ENCODE assay signal across 9 mouse cellular contexts in genomic region chr9:66213386-66214032, GRCm38 (mm10). TPM values are rescaled to one million over a fixed set of nuclear protein-coding genes. Genes with fewer than 3 reads are reported as not detected.
DNase-seq lines count a peak whose midpoint lies in the region; ATAC-seq and TF ChIP-seq lines count a peak whose summit lies in the region.
"Had no signal": no experiment of that assay in that cellular context is flagged by ENCODE, and none has a peak within 500 bp of the region (broad histone marks: within the 10 kb centered on the region; RNA-seq: fewer than 3 reads in every experiment).

No protein-coding gene starts in this region.

- 15% methylated on average over 5 of the region's 5 CpGs for WGBS in heart, embryonic 16.5 days
- 48% methylated on average over 5 of the region's 5 CpGs for WGBS in limb, embryonic 11.5 days
- WGBS in hindbrain, embryonic 14.5 days, result 41% methylated on average over 5 of the region's 5 CpGs

- H3K9me3 ChIP-seq in heart, embryonic 16.5 days (replicated peaks; ENCODE audit: control insufficient read depth, low read length), result no peaks in the 10 kb centered on the region
- H3K9me3 ChIP-seq in limb, embryonic 11.5 days (ENCODE audit: control insufficient read depth, low read length), result no peaks in the 10 kb centered on the region
- H3K9me3 ChIP-seq in hindbrain, embryonic 14.5 days (ENCODE audit: control insufficient read depth, low read length), result no peaks in the 10 kb centered on the region
- H3K9me3 ChIP-seq: neural tube, embryonic 12.5 days had no signal

- DNase-seq in NIH3T3 (ENCODE audit: low read depth), result peak; percentile 5
- DNase-seq in c-Kit-positive CD71-positive TER-119-positive erythroid progenitor cells, embryonic 14.5 days (ENCODE audit: low spot score), result peak; percentile 77
- peak; percentile 40 for DNase-seq in limb, embryonic 11.5 days (ENCODE audit: low spot score)
- DNase-seq in hindbrain, embryonic 14.5 days (ENCODE audit: low spot score), result no peak
- no peak for DNase-seq in layer of hippocampus, postnatal 14 days (ENCODE audit: low spot score in 2 of 2)

- ATAC-seq in heart, embryonic 16.5 days (replicated peaks; ENCODE audit: extremely low read depth, insufficient read depth, low FRiP score), result peak; percentile 70
- no peak for ATAC-seq in limb, embryonic 11.5 days (ENCODE audit: insufficient number of reproducible peaks, low FRiP score, low TSS enrichment, low read depth)
- no peak for ATAC-seq in CD4-positive, CD25-positive, alpha-beta regulatory T cell, adult 4 months
- ATAC-seq in hindbrain, embryonic 14.5 days (ENCODE audit: low FRiP score), result no peak

- H3K4me2 ChIP-seq in heart, embryonic 16.5 days (ENCODE audit: low read depth, low read length), result no peak overlapping the region
- no peak overlapping the region for H3K4me2 ChIP-seq in limb, embryonic 11.5 days (ENCODE audit: low read depth, severe bottlenecking)
- H3K4me2 ChIP-seq in myocyte (ENCODE audit: low read depth), result peak overlapping the region; percentile 25
- H3K4me2 ChIP-seq in hindbrain, embryonic 14.5 days (replicated peaks), result no peak overlapping the region
- H3K4me2 ChIP-seq: neural tube, embryonic 12.5 days had no signal

- H3K9ac ChIP-seq in heart, embryonic 16.5 days (ENCODE audit: low read length), result no peak overlapping the region
- no peak overlapping the region for H3K9ac ChIP-seq in limb, embryonic 11.5 days (ENCODE audit: low read length)
- no peak overlapping the region for H3K9ac ChIP-seq in hindbrain, embryonic 14.5 days
- H3K9ac ChIP-seq: neural tube, embryonic 12.5 days had no signal

- peaks cover 42% of the 10 kb centered on the region for H3K4me1 ChIP-seq in heart, embryonic 16.5 days (ENCODE audit: control insufficient read depth, insufficient read depth, low read length)
- H3K4me1 ChIP-seq in limb, embryonic 11.5 days (ENCODE audit: control insufficient read depth, insufficient read depth, low read length), result 0 out of 2 replicates have a peak, but pooled peaks cover 5% of the 10 kb centered on the region
- 0 out of 2 replicates have a peak, but pooled peaks cover 6% of the 10 kb centered on the region for H3K4me1 ChIP-seq in hindbrain, embryonic 14.5 days (replicated peaks; ENCODE audit: control insufficient read depth, insufficient read depth, low read length)

- H3K36me3 ChIP-seq in heart, embryonic 16.5 days (ENCODE audit: control insufficient read depth, insufficient read depth), result no peaks in the 10 kb centered on the region
- no peaks in the 10 kb centered on the region for H3K36me3 ChIP-seq in limb, embryonic 11.5 days (ENCODE audit: control insufficient read depth, insufficient read depth, low read length)
- H3K36me3 ChIP-seq in myocyte (ENCODE audit: control insufficient read depth, insufficient read depth), result no peaks in the 10 kb centered on the region
- no peaks in the 10 kb centered on the region for H3K36me3 ChIP-seq in hindbrain, embryonic 14.5 days (replicated peaks; ENCODE audit: control insufficient read depth, insufficient read depth)
- H3K36me3 ChIP-seq: neural tube, embryonic 12.5 days had no signal

- H3ac ChIP-seq in myocyte (ENCODE audit: control insufficient read depth, insufficient read length), result no peak overlapping the region

- peak overlapping the region; percentile 62 for H3K27ac ChIP-seq in heart, embryonic 16.5 days (ENCODE audit: low read length)
- H3K27ac ChIP-seq in limb, embryonic 11.5 days (replicated peaks; ENCODE audit: low read depth, low read length), result no peak overlapping the region
- H3K27ac ChIP-seq in hindbrain, embryonic 14.5 days, result no peak overlapping the region
- H3K27ac ChIP-seq: neural tube, embryonic 12.5 days had no signal

- TF ChIP-seq POLR2A in myocyte (IDR thresholded peaks at IDR 0.05; ENCODE audit: insufficient read length, low read depth), result no peak

- H3K27me3 ChIP-seq in heart, embryonic 16.5 days (ENCODE audit: control insufficient read depth, insufficient read depth, low read length), result no peaks in the 10 kb centered on the region
- no peaks in the 10 kb centered on the region for H3K27me3 ChIP-seq in limb, embryonic 11.5 days (ENCODE audit: control insufficient read depth, insufficient read depth, low read length)
- H3K27me3 ChIP-seq in myocyte (ENCODE audit: control insufficient read depth, insufficient read depth, insufficient read length), result no peaks in the 10 kb centered on the region
- no peaks in the 10 kb centered on the region for H3K27me3 ChIP-seq in hindbrain, embryonic 14.5 days (ENCODE audit: control insufficient read depth, insufficient read depth, low read length)
- H3K27me3 ChIP-seq: neural tube, embryonic 12.5 days had no signal

- H3K79me2 ChIP-seq in myocyte (ENCODE audit: control insufficient read depth, insufficient read depth), result peaks cover 17% of the 10 kb centered on the region

- no peak overlapping the region for H3K4me3 ChIP-seq in heart, embryonic 16.5 days (ENCODE audit: low read length)
- H3K4me3 ChIP-seq in limb, embryonic 11.5 days (ENCODE audit: low read depth, low read length), result no peak overlapping the region
- no peak overlapping the region for H3K4me3 ChIP-seq in myocyte
- H3K4me3 ChIP-seq in hindbrain, embryonic 14.5 days (replicated peaks; ENCODE audit: low read length), result no peak overlapping the region
- H3K4me3 ChIP-seq: neural tube, embryonic 12.5 days had no signal

TF ChIP-seq in myocyte, 11 proteins besides CTCF, POLR2A, EP300 and RAD21:
- TF ChIP-seq MYOG (IDR thresholded peaks at IDR 0.05; ENCODE audit: control insufficient read depth in 1 of 3, insufficient read depth in 1 of 3, insufficient read length in 2 of 3, low read depth in 2 of 3), result peak in 1 of 3 experiments; percentile 48
- TF ChIP-seq MYOD1 (IDR thresholded peaks at IDR 0.05; ENCODE audit: control insufficient read depth in 1 of 3, insufficient read length in 2 of 3, low read depth in 2 of 3), result peak in 2 of 3 experiments; percentile 64 to 67
- no peak for TF ChIP-seq E2F4 (IDR thresholded peaks at IDR 0.05; ENCODE audit: insufficient read depth)
- no peak for TF ChIP-seq MAX (IDR thresholded peaks at IDR 0.05; ENCODE audit: low read depth)
- no peak for TF ChIP-seq TCF12 (IDR thresholded peaks at IDR 0.05; ENCODE audit: insufficient read depth, poor library complexity, severe bottlenecking)
- no peak for TF ChIP-seq CEBPB (IDR thresholded peaks at IDR 0.05; ENCODE audit: insufficient read depth, poor library complexity, severe bottlenecking)
- no peak for TF ChIP-seq SRF (IDR thresholded peaks at IDR 0.05; ENCODE audit: control insufficient read depth, insufficient read length, low read depth)

RNA-seq across cellular contexts. Expression of gene Dapk2, which starts 55.5 kb away (rescaled TPM):
- polyA plus RNA-seq in heart, embryonic 16.5 days (2015; fragmentation: Nextera tagmentation; extraction: Ambion mirVana), result 6.4 and 6.5 TPM in 2 replicates
- polyA plus RNA-seq in limb, embryonic 11.5 days (2014; fragmentation: Nextera tagmentation; extraction: Ambion mirVana), result 4.0 and 4.3 TPM in 2 replicates
- polyA plus RNA-seq in myocyte (2012; fragmentation: generic; extraction: Trizol), result 51.3 TPM
- under 1 TPM in 1 of 2 experiments, not detected in 1; 0.81 TPM for polyA plus RNA-seq in CD4-positive, CD25-positive, alpha-beta regulatory T cell, adult 4 months (2017; shearing (Covaris generic))
- polyA plus RNA-seq in hindbrain, embryonic 14.5 days (2014; fragmentation: Nextera tagmentation; extraction: Ambion mirVana), result 0.59 and 0.80 TPM in 2 replicates
- 1 to 10 TPM in 1 of 2 experiments, under 1 TPM in 1; 0.71 to 1.1 TPM for total RNA-seq in layer of hippocampus, postnatal 14 days (2021)

Comparison
In these comparisons a context has a peak if more than half of its experiments do, and no peak if none do; other contexts are left out.
1. DNase-seq: peak in NIH3T3 (single experiment), c-Kit-positive CD71-positive TER-119-positive erythroid progenitor cells, embryonic 14.5 days (single experiment) and limb, embryonic 11.5 days (single experiment); none in hindbrain, embryonic 14.5 days (single experiment) and layer of hippocampus, postnatal 14 days (0 of 2).